Mouse (Mus musculus) neural tube, embryonic 13.5 days (tissue): ENCODE results near the gene P2rx7. TPM values are rescaled to one million over a fixed set of nuclear protein-coding genes. Genes with fewer than 3 reads are reported as not detected.

Experiments used
- ATAC-seq: fragments of 200-750 bp; cut with Nextera tagmentation; 2 replicates; pipeline ENCODE4 v1.8.0; 2017; ENCODE audit warnings: low read depth, mild to moderate bottlenecking, moderate TSS enrichment, moderate library complexity
- H3K27ac ChIP-seq: fragments of 300-500 bp; sonication (generic); replicated peaks from 2 replicates; pipeline ENCODE4 v1.5.1; 2015; ENCODE audit warnings: moderate library complexity, mild to moderate bottlenecking, inconsistent platforms
- H3K27me3 ChIP-seq: fragments of 300-500 bp; sonication (generic); 2 replicates; pipeline ENCODE4 v1.6.1; 2015; ENCODE audit warnings: mild to moderate bottlenecking, inconsistent platforms
- H3K36me3 ChIP-seq: fragments of 300-500 bp; sonication (generic); 2 replicates; pipeline ENCODE4 v1.6.1; 2015; ENCODE audit warnings: mild to moderate bottlenecking, inconsistent platforms
- H3K4me1 ChIP-seq: fragments of 300-500 bp; sonication (generic); replicated peaks from 2 replicates; pipeline ENCODE4 v1.6.1; 2015; ENCODE audit warnings: inconsistent platforms
- H3K4me2 ChIP-seq: fragments of 300-500 bp; sonication (generic); 2 replicates; pipeline ENCODE4 v1.6.1; 2015; ENCODE audit warnings: inconsistent platforms, mild to moderate bottlenecking, moderate library complexity
- H3K4me3 ChIP-seq: fragments of 300-500 bp; sonication (generic); 2 replicates; pipeline ENCODE4 v1.5.1; 2015; ENCODE audit warnings: mild to moderate bottlenecking, inconsistent platforms
- H3K9ac ChIP-seq: fragments of 300-500 bp; sonication (generic); 2 replicates; pipeline ENCODE4 v1.6.1; 2015; ENCODE audit warnings: moderate library complexity, mild to moderate bottlenecking, inconsistent platforms
- H3K9me3 ChIP-seq: fragments of 300-500 bp; sonication (generic); 2 replicates; pipeline ENCODE4 v1.6.1; 2016; ENCODE audit warnings: inconsistent platforms
- WGBS: fragments of 180-500 bp; shearing (Covaris S2); methylation state at CpG from one replicate; pipeline ENCODE4 v1.1.7; 2015; 5-methylcytosine and 5-hydroxymethylcytosine counted together
- polyA plus RNA-seq: library from polyadenylated mRNA; unstranded; fragments of >200 nt; fragmentation: Nextera tagmentation; extraction: Ambion mirVana; gene quantifications from 2 replicates; pipeline ENCODE4 v1.2.1, GENCODE M21; 2015

Gene P2rx7
- polyA plus RNA-seq, 1 experiment from 2014 or later = 5.9 TPM

GRCm38 (mm10) chr5:122625565-122626252 is 18.0 kb upstream of the P2rx7 start:
- H3K9me3 ChIP-seq = no peaks in the 10 kb centered on the region
- no peaks in the 10 kb centered on the region for H3K36me3 ChIP-seq
- no peak overlapping the region for H3K9ac ChIP-seq
- no peak overlapping the region for H3K27ac ChIP-seq
- no peak for ATAC-seq
- no peak overlapping the region for H3K4me2 ChIP-seq
- H3K4me3 ChIP-seq = no peak overlapping the region
- no peaks in the 10 kb centered on the region for H3K27me3 ChIP-seq
- H3K4me1 ChIP-seq = peaks cover 10% of the 10 kb centered on the region; the same call in 1 of the 2 replicates
- 86% methylated on average over 14 of the region's 14 CpGs for WGBS

- H3K4me3 ChIP-seq = no peak overlapping the region
- no peak overlapping the region for H3K4me2 ChIP-seq
- no peaks in the 10 kb centered on the region for H3K36me3 ChIP-seq
- no peaks in the 10 kb centered on the region for H3K9me3 ChIP-seq
- no peak overlapping the region for H3K9ac ChIP-seq
- H3K27me3 ChIP-seq = no peaks in the 10 kb centered on the region
- WGBS = 44% methylated on average over 2 of the region's 2 CpGs
- 0 out of 2 replicates have a peak, but pooled peaks cover under 1% of the 10 kb centered on the region for H3K4me1 ChIP-seq
- no peak overlapping the region for H3K27ac ChIP-seq
- ATAC-seq = peak; percentile 80; the same call in 1 of the 2 replicates
Observed at GRCm38 (mm10) chr5:122627243-122627642, 16.5 kb upstream of the P2rx7 start.

- Histone ChIP-seq H3K27me3 (no peaks in the 10 kb centered on the region), H3K36me3 (no peaks in the 10 kb centered on the region), H3K27ac (no peak overlapping the region), H3K9ac (no peak overlapping the region), H3K4me2 (no peak overlapping the region), H3K9me3 (no peaks in the 10 kb centered on the region), H3K4me3 (no peak overlapping the region), H3K4me1 (peaks cover 3% of the 10 kb centered on the region; the same call in 1 of the 2 replicates)
- ATAC-seq = no peak
- WGBS = 80% methylated on average over 8 of the region's 8 CpGs
Observed at GRCm38 (mm10) chr5:122635228-122635627, 8.5 kb upstream of the P2rx7 start.

- 65% methylated on average over 9 of the region's 9 CpGs for WGBS
- peaks cover 3% of the 10 kb centered on the region; the same call in 1 of the 2 replicates for H3K4me1 ChIP-seq
- H3K4me2 ChIP-seq = no peak overlapping the region
- H3K9ac ChIP-seq = no peak overlapping the region
- H3K36me3 ChIP-seq = no peaks in the 10 kb centered on the region
- 0 out of 2 replicates have a peak, but pooled peaks have one; percentile 36 for ATAC-seq
- no peaks in the 10 kb centered on the region for H3K9me3 ChIP-seq
- H3K27ac ChIP-seq = no peak overlapping the region
- no peaks in the 10 kb centered on the region for H3K27me3 ChIP-seq
- H3K4me3 ChIP-seq = no peak overlapping the region
Observed at GRCm38 (mm10) chr5:122636308-122636707, 7.4 kb upstream of the P2rx7 start.

GRCm38 (mm10) chr5:122636958-122637357 is 6.8 kb upstream of the P2rx7 start:
- H3K27ac ChIP-seq = no peak overlapping the region
- H3K27me3 ChIP-seq = no peaks in the 10 kb centered on the region
- WGBS = 44% methylated on average over 16 of the region's 16 CpGs
- H3K36me3 ChIP-seq = no peaks in the 10 kb centered on the region
- H3K4me2 ChIP-seq = peak overlapping the region; percentile 44
- H3K4me1 ChIP-seq = peaks cover 3% of the 10 kb centered on the region; the same call in 1 of the 2 replicates
- H3K9ac ChIP-seq = no peak overlapping the region
- H3K9me3 ChIP-seq = no peaks in the 10 kb centered on the region
- ATAC-seq = no peak
- 0 out of 2 replicates have a peak overlapping the region, but pooled peaks have one; percentile 18 for H3K4me3 ChIP-seq

GRCm38 (mm10) chr5:122638296-122638695 is 5.4 kb upstream of the P2rx7 start:
- 0 out of 2 replicates have a peak overlapping the region, but pooled peaks have one; percentile 5 for H3K9ac ChIP-seq
- WGBS = 78% methylated on average over 2 of the region's 2 CpGs
- no peaks in the 10 kb centered on the region for H3K9me3 ChIP-seq
- H3K27ac ChIP-seq = no peak overlapping the region
- H3K36me3 ChIP-seq = no peaks in the 10 kb centered on the region
- peaks cover 3% of the 10 kb centered on the region; the same call in 1 of the 2 replicates for H3K4me1 ChIP-seq
- no peak for ATAC-seq
- H3K4me3 ChIP-seq = no peak overlapping the region
- no peak overlapping the region for H3K4me2 ChIP-seq
- H3K27me3 ChIP-seq = no peaks in the 10 kb centered on the region

- H3K4me3 ChIP-seq = no peak overlapping the region
- WGBS = 93% methylated on average over 4 of the region's 4 CpGs
- H3K27me3 ChIP-seq = no peaks in the 10 kb centered on the region
- no peak overlapping the region for H3K27ac ChIP-seq
- H3K4me2 ChIP-seq = no peak overlapping the region
- H3K9me3 ChIP-seq = no peaks in the 10 kb centered on the region
- ATAC-seq = no peak
- no peaks in the 10 kb centered on the region for H3K36me3 ChIP-seq
- H3K4me1 ChIP-seq = peaks cover 11% of the 10 kb centered on the region
- H3K9ac ChIP-seq = no peak overlapping the region
Observed at GRCm38 (mm10) chr5:122639517-122639916, 4.2 kb upstream of the P2rx7 start.

- H3K4me3 ChIP-seq = no peak overlapping the region
- no peak overlapping the region for H3K27ac ChIP-seq
- no peaks in the 10 kb centered on the region for H3K9me3 ChIP-seq
- WGBS = 90% methylated on average over 5 of the region's 5 CpGs
- H3K27me3 ChIP-seq = no peaks in the 10 kb centered on the region
- no peaks in the 10 kb centered on the region for H3K36me3 ChIP-seq
- peaks cover 13% of the 10 kb centered on the region for H3K4me1 ChIP-seq
- no peak overlapping the region for H3K9ac ChIP-seq
- ATAC-seq = no peak
- H3K4me2 ChIP-seq = no peak overlapping the region
Observed at GRCm38 (mm10) chr5:122639986-122640385, 3.7 kb upstream of the P2rx7 start.

GRCm38 (mm10) chr5:122644111-122644607 is 448 bp downstream of the P2rx7 start:
- Histone ChIP-seq H3K4me3 (peak overlapping the region; percentile 15), H3K36me3 (no peaks in the 10 kb centered on the region), H3K27ac (peak overlapping the region; percentile 57), H3K27me3 (no peaks in the 10 kb centered on the region), H3K9me3 (no peaks in the 10 kb centered on the region), H3K9ac (peak overlapping the region; percentile 47), H3K4me2 (peak overlapping the region; percentile 34), H3K4me1 (peaks cover 15% of the 10 kb centered on the region)
- ATAC-seq = peak; percentile 56; the same call in 1 of the 2 replicates
- WGBS = 63% methylated on average over 15 of the region's 15 CpGs

GRCm38 (mm10) chr5:122645290-122645689 is 1.6 kb downstream of the P2rx7 start:
- WGBS = 85% methylated on average over 6 of the region's 6 CpGs

GRCm38 (mm10) chr5:122646050-122646449 is 2.3 kb downstream of the P2rx7 start:
- 85% methylated on average over 11 of the region's 11 CpGs for WGBS
- H3K9me3 ChIP-seq = no peaks in the 10 kb centered on the region
- H3K4me2 ChIP-seq = no peak overlapping the region
- no peaks in the 10 kb centered on the region for H3K27me3 ChIP-seq
- ATAC-seq = no peak
- no peak overlapping the region for H3K27ac ChIP-seq
- peaks cover 15% of the 10 kb centered on the region for H3K4me1 ChIP-seq
- no peak overlapping the region for H3K4me3 ChIP-seq
- H3K9ac ChIP-seq = no peak overlapping the region
- H3K36me3 ChIP-seq = no peaks in the 10 kb centered on the region

More at GRCm38 (mm10) chr5:122645290-122645689, 1.6 kb downstream of the P2rx7 start:
- Histone ChIP-seq H3K27me3 (no peaks in the 10 kb centered on the region), H3K9me3 (no peaks in the 10 kb centered on the region), H3K4me3 (no peak overlapping the region), H3K36me3 (no peaks in the 10 kb centered on the region), H3K4me1 (peaks cover 15% of the 10 kb centered on the region), H3K4me2 (peak overlapping the region; percentile 34), H3K9ac (no peak overlapping the region), H3K27ac (no peak overlapping the region)
- no peak for ATAC-seq

- H3K4me3 ChIP-seq = no peak overlapping the region
- WGBS = 69% methylated on average over 9 of the region's 9 CpGs
- no peak; the same call in 1 of the 2 replicates for ATAC-seq
Observed at GRCm38 (mm10) chr5:122647256-122647924, 3.7 kb downstream of the P2rx7 start.

More at GRCm38 (mm10) chr5:122647256-122647924, 3.7 kb downstream of the P2rx7 start:
- Histone ChIP-seq H3K9ac (no peak overlapping the region), H3K4me1 (peaks cover 19% of the 10 kb centered on the region), H3K36me3 (no peaks in the 10 kb centered on the region), H3K27ac (peak overlapping the region; percentile 59), H3K9me3 (no peaks in the 10 kb centered on the region), H3K27me3 (no peaks in the 10 kb centered on the region), H3K4me2 (no peak overlapping the region)
